Mouse (Mus musculus): Measurements from ENCODE around the gene Mid1ip1. TPM values are rescaled to one million over a fixed set of nuclear protein-coding genes. Genes with fewer than 3 reads are reported as not detected.

The Mid1ip1 gene
- 74.2 TPM in 2 replicates for polyA plus RNA-seq (2012; ENCODE audit: low replicate concordance)

DNA sequence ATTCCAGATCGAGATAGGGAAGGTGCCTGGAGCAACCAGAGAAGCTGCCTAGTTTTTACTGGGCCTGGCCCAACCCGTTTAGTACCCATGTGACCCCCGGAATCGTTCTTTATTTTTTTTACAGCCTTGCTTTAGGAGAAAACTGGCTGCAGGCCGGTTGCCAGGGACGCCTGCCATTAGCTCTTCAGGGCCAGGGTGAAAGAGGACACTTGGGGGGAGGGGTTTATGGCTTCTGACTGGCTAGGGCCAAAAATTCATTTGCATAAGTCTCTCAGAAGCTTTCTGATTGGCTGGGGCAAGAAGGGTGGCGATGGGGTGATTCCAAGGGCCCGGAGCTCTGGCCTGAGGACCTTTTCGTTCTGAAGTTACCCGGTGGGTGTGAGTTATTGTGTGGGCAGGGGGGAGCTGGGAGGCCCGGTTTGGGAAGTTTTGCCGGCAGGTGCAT, at the start of gene Mid1ip1:
TSS of gene Mid1ip1 (plus strand) at position 318 of the 445 bp plus-strand sequence.

Other genes with a start within 250 kb of the Mid1ip1 start
- gene Tspan7, start 229.9 kb upstream of the Mid1ip1 start, polyA plus RNA-seq (2012; ENCODE audit: low replicate concordance): 2.6 TPM in 1 of 2 replicates, not detected in the other

Measured in leukemia stem cell, adult 10-12 weeks (primary cell).